Mouse (Mus musculus): ENCODE data around the gene Uox.

GRCm38 (mm10) chr3:146618357-146618756 lies 48.1 kb downstream of the Uox start:
- TF ChIP-seq CTCF (IDR thresholded peaks at IDR 0.05; ENCODE audit: extremely low read depth, insufficient read depth, insufficient read length, insufficient replicate concordance) (no peak), POLR2A (IDR thresholded peaks at IDR 0.05; ENCODE audit: low read depth, low read length) (no peak)
